Mouse (Mus musculus): ENCODE data around the gene Dab1. TPM values are rescaled to one million over a fixed set of nuclear protein-coding genes. Genes with fewer than 3 reads are reported as not detected.

The Dab1 gene
- polyA plus RNA-seq, 1 experiment from 2014 or later: 195 TPM

- Histone ChIP-seq H3K36me3 (ENCODE audit: control insufficient read depth, insufficient read depth) (no peaks in the 10 kb centered on the region), H3K4me1 (replicated peaks; ENCODE audit: control insufficient read depth, insufficient read depth, low read length) (peaks cover 13% of the 10 kb centered on the region), H3K27ac (ENCODE audit: low read length) (no peak overlapping the region), H3K27me3 (replicated peaks; ENCODE audit: control insufficient read depth, insufficient read depth, low read length) (no peaks in the 10 kb centered on the region), H3K9me3 (ENCODE audit: control insufficient read depth, low read length) (no peaks in the 10 kb centered on the region), H3K4me2 (ENCODE audit: low read length) (no peak overlapping the region), H3K9ac (replicated peaks; ENCODE audit: low read depth, low read length) (no peak overlapping the region), H3K4me3 (replicated peaks; ENCODE audit: low read length) (no peak overlapping the region)
- ATAC-seq: no peak
- WGBS: 54% methylated on average over 6 of the region's 6 CpGs
These were observed 664.7 kb downstream of the Dab1 start for GRCm38 (mm10) chr4:104283906-104284305.

- Histone ChIP-seq H3K27me3 (replicated peaks; ENCODE audit: control insufficient read depth, insufficient read depth, low read length) (no peaks in the 10 kb centered on the region), H3K4me1 (replicated peaks; ENCODE audit: control insufficient read depth, insufficient read depth, low read length) (no peaks in the 10 kb centered on the region; the same call in 1 of the 2 replicates), H3K27ac (ENCODE audit: low read length) (no peak overlapping the region), H3K9me3 (ENCODE audit: control insufficient read depth, low read length) (no peaks in the 10 kb centered on the region), H3K4me2 (ENCODE audit: low read length) (no peak overlapping the region), H3K9ac (replicated peaks; ENCODE audit: low read depth, low read length) (no peak overlapping the region), H3K4me3 (replicated peaks; ENCODE audit: low read length) (no peak overlapping the region), H3K36me3 (ENCODE audit: control insufficient read depth, insufficient read depth) (no peaks in the 10 kb centered on the region)
- ATAC-seq: no peak
- 36% methylated on average over 3 of the region's 3 CpGs for WGBS
These were observed 669.2 kb downstream of the Dab1 start for GRCm38 (mm10) chr4:104288401-104288800.

GRCm38 (mm10) chr4:104301764-104302163 lies 682.6 kb downstream of the Dab1 start:
- Histone ChIP-seq H3K4me1 (replicated peaks; ENCODE audit: control insufficient read depth, insufficient read depth, low read length) (peaks cover 7% of the 10 kb centered on the region), H3K27ac (ENCODE audit: low read length) (no peak overlapping the region), H3K27me3 (replicated peaks; ENCODE audit: control insufficient read depth, insufficient read depth, low read length) (no peaks in the 10 kb centered on the region), H3K36me3 (ENCODE audit: control insufficient read depth, insufficient read depth) (no peaks in the 10 kb centered on the region), H3K4me2 (ENCODE audit: low read length) (no peak overlapping the region), H3K9ac (replicated peaks; ENCODE audit: low read depth, low read length) (no peak overlapping the region), H3K9me3 (ENCODE audit: control insufficient read depth, low read length) (no peaks in the 10 kb centered on the region), H3K4me3 (replicated peaks; ENCODE audit: low read length) (no peak overlapping the region)
- WGBS: 26% methylated on average over 3 of the region's 3 CpGs
- no peak for ATAC-seq

- H3K36me3 ChIP-seq (ENCODE audit: control insufficient read depth, insufficient read depth): no peaks in the 10 kb centered on the region
- no peaks in the 10 kb centered on the region for H3K27me3 ChIP-seq (replicated peaks; ENCODE audit: control insufficient read depth, insufficient read depth, low read length)
- peaks cover 7% of the 10 kb centered on the region for H3K4me1 ChIP-seq (replicated peaks; ENCODE audit: control insufficient read depth, insufficient read depth, low read length)
- H3K4me3 ChIP-seq (replicated peaks; ENCODE audit: low read length): no peak overlapping the region
- H3K9ac ChIP-seq (replicated peaks; ENCODE audit: low read depth, low read length): no peak overlapping the region
- H3K9me3 ChIP-seq (ENCODE audit: control insufficient read depth, low read length): no peaks in the 10 kb centered on the region
- ATAC-seq: peak; percentile 69
- H3K27ac ChIP-seq (ENCODE audit: low read length): no peak overlapping the region
- peak overlapping the region; percentile 17; the same call in 1 of the 2 replicates for H3K4me2 ChIP-seq (ENCODE audit: low read length)
- WGBS: 14% methylated on average over 10 of the region's 10 CpGs
These were observed 684.0 kb downstream of the Dab1 start for GRCm38 (mm10) chr4:104302996-104303652.

GRCm38 (mm10) chr4:104307781-104308180 lies 688.6 kb downstream of the Dab1 start:
- H3K4me3 ChIP-seq (replicated peaks; ENCODE audit: low read length): no peak overlapping the region
- H3K27me3 ChIP-seq (replicated peaks; ENCODE audit: control insufficient read depth, insufficient read depth, low read length): no peaks in the 10 kb centered on the region
- no peak overlapping the region for H3K9ac ChIP-seq (replicated peaks; ENCODE audit: low read depth, low read length)
- H3K4me1 ChIP-seq (replicated peaks; ENCODE audit: control insufficient read depth, insufficient read depth, low read length): peaks cover 7% of the 10 kb centered on the region
- no peaks in the 10 kb centered on the region for H3K36me3 ChIP-seq (ENCODE audit: control insufficient read depth, insufficient read depth)
- WGBS: 47% methylated on average over 2 of the region's 2 CpGs
- H3K4me2 ChIP-seq (ENCODE audit: low read length): no peak overlapping the region
- H3K27ac ChIP-seq (ENCODE audit: low read length): no peak overlapping the region
- no peaks in the 10 kb centered on the region for H3K9me3 ChIP-seq (ENCODE audit: control insufficient read depth, low read length)
- no peak for ATAC-seq

- no peak overlapping the region for H3K4me3 ChIP-seq (replicated peaks; ENCODE audit: low read length)
- ATAC-seq: no peak
- 0 out of 2 replicates have a peak, but pooled peaks cover 2% of the 10 kb centered on the region for H3K4me1 ChIP-seq (replicated peaks; ENCODE audit: control insufficient read depth, insufficient read depth, low read length)
- H3K9ac ChIP-seq (replicated peaks; ENCODE audit: low read depth, low read length): no peak overlapping the region
- 7% methylated on average over 5 of the region's 5 CpGs for WGBS
- no peaks in the 10 kb centered on the region for H3K9me3 ChIP-seq (ENCODE audit: control insufficient read depth, low read length)
- no peaks in the 10 kb centered on the region for H3K36me3 ChIP-seq (ENCODE audit: control insufficient read depth, insufficient read depth)
- H3K27me3 ChIP-seq (replicated peaks; ENCODE audit: control insufficient read depth, insufficient read depth, low read length): no peaks in the 10 kb centered on the region
- H3K4me2 ChIP-seq (ENCODE audit: low read length): no peak overlapping the region
- no peak overlapping the region for H3K27ac ChIP-seq (ENCODE audit: low read length)
These were observed 707.1 kb downstream of the Dab1 start for GRCm38 (mm10) chr4:104326221-104326620.

- no peak overlapping the region for H3K9ac ChIP-seq (replicated peaks; ENCODE audit: low read depth, low read length)
- no peak overlapping the region for H3K4me3 ChIP-seq (replicated peaks; ENCODE audit: low read length)
- H3K4me1 ChIP-seq (replicated peaks; ENCODE audit: control insufficient read depth, insufficient read depth, low read length): peaks cover 13% of the 10 kb centered on the region
- H3K27ac ChIP-seq (ENCODE audit: low read length): no peak overlapping the region
- no peak for ATAC-seq
- whole genome bisulfite sequencing: 22% methylated on average over 6 of the region's 6 CpGs
- H3K9me3 ChIP-seq (ENCODE audit: control insufficient read depth, low read length): no peaks in the 10 kb centered on the region
- no peak overlapping the region for H3K4me2 ChIP-seq (ENCODE audit: low read length)
- H3K27me3 ChIP-seq (replicated peaks; ENCODE audit: control insufficient read depth, insufficient read depth, low read length): no peaks in the 10 kb centered on the region
- no peaks in the 10 kb centered on the region for H3K36me3 ChIP-seq (ENCODE audit: control insufficient read depth, insufficient read depth)
These were observed 712.7 kb downstream of the Dab1 start for GRCm38 (mm10) chr4:104331896-104332295.

- peaks cover 13% of the 10 kb centered on the region for H3K4me1 ChIP-seq (replicated peaks; ENCODE audit: control insufficient read depth, insufficient read depth, low read length)
- no peak overlapping the region for H3K27ac ChIP-seq (ENCODE audit: low read length)
- 0 out of 2 replicates have a peak, but pooled peaks have one; percentile 57 for ATAC-seq
- H3K4me3 ChIP-seq (replicated peaks; ENCODE audit: low read length): no peak overlapping the region
- H3K9me3 ChIP-seq (ENCODE audit: control insufficient read depth, low read length): no peaks in the 10 kb centered on the region
- WGBS: 9% methylated on average over 3 of the region's 3 CpGs
- no peak overlapping the region for H3K4me2 ChIP-seq (ENCODE audit: low read length)
- no peaks in the 10 kb centered on the region for H3K36me3 ChIP-seq (ENCODE audit: control insufficient read depth, insufficient read depth)
- H3K27me3 ChIP-seq (replicated peaks; ENCODE audit: control insufficient read depth, insufficient read depth, low read length): no peaks in the 10 kb centered on the region
- H3K9ac ChIP-seq (replicated peaks; ENCODE audit: low read depth, low read length): no peak overlapping the region
These were observed 713.2 kb downstream of the Dab1 start for GRCm38 (mm10) chr4:104332399-104332798.

- Histone ChIP-seq H3K9me3 (ENCODE audit: control insufficient read depth, low read length) (no peaks in the 10 kb centered on the region), H3K27me3 (replicated peaks; ENCODE audit: control insufficient read depth, insufficient read depth, low read length) (no peaks in the 10 kb centered on the region), H3K36me3 (ENCODE audit: control insufficient read depth, insufficient read depth) (no peaks in the 10 kb centered on the region), H3K4me3 (replicated peaks; ENCODE audit: low read length) (no peak overlapping the region), H3K4me2 (ENCODE audit: low read length) (no peak overlapping the region), H3K27ac (ENCODE audit: low read length) (no peak overlapping the region), H3K4me1 (replicated peaks; ENCODE audit: control insufficient read depth, insufficient read depth, low read length) (peaks cover 9% of the 10 kb centered on the region), H3K9ac (replicated peaks; ENCODE audit: low read depth, low read length) (no peak overlapping the region)
- ATAC-seq: no peak
- WGBS: 53% methylated on average over 10 of the region's 10 CpGs
These were observed 718.1 kb downstream of the Dab1 start for GRCm38 (mm10) chr4:104337279-104337678.

Data from forebrain, embryonic 16.5 days (tissue).